Mouse (Mus musculus) C2C12 (cell line): ENCODE measurements at regions not wholly inside any gene's neighbourhood (a gene's known extent, or its start where the extent isn't known, plus 50 kb on each side); places are given as distances from the start of the nearest gene placed in this dataset.

Source experiments
- H3K27me3 ChIP-seq: one replicate; pipeline ENCODE4 v1.6.1; 2011; ENCODE audit not compliant: control insufficient read depth, insufficient read depth, insufficient read length
- H3K36me3 ChIP-seq: one replicate; pipeline ENCODE4 v1.6.1; 2011; ENCODE audit not compliant: control insufficient read depth, insufficient read depth
- H3K4me3 ChIP-seq: one replicate; pipeline ENCODE4 v1.5.1; 2011; ENCODE audit warnings: mild to moderate bottlenecking, control low read depth; ENCODE audit not compliant: poor library complexity, insufficient read depth, severe bottlenecking
- H3K79me2 ChIP-seq: one replicate; pipeline ENCODE4 v1.6.1; 2011; ENCODE audit not compliant: control insufficient read depth, insufficient read depth
- H3K79me3 ChIP-seq: one replicate; pipeline ENCODE4 v1.6.1; 2011; ENCODE audit warnings: low read depth, control low read depth
- H3ac ChIP-seq: one replicate; pipeline ENCODE3; 2011; ENCODE audit warnings: low read depth; ENCODE audit not compliant: control insufficient read depth, insufficient read length
- CEBPB ChIP-seq: IDR thresholded peaks from one replicate; pipeline ENCODE4 v1.6.1; 2011; ENCODE audit warnings: low read depth, mild to moderate bottlenecking, control low read depth, moderate library complexity
- CTCF ChIP-seq: IDR thresholded peaks from one replicate; pipeline ENCODE4 v1.5.1; 2011; ENCODE audit not compliant: control insufficient read depth, insufficient read depth, insufficient read length
- FOSL1 ChIP-seq: IDR thresholded peaks from one replicate; pipeline ENCODE4 v1.8.0; 2011; ENCODE audit warnings: mild to moderate bottlenecking, low read length; ENCODE audit not compliant: poor library complexity, insufficient read depth, severe bottlenecking
- MAX ChIP-seq: IDR thresholded peaks from one replicate; pipeline ENCODE4 v1.6.1; 2011; ENCODE audit warnings: mild to moderate bottlenecking, control low read depth
- MYOD1 ChIP-seq: IDR thresholded peaks from one replicate; pipeline ENCODE4 v1.6.1; 2011; ENCODE audit warnings: low read depth; ENCODE audit not compliant: control insufficient read depth, insufficient read length
- MYOG ChIP-seq: IDR thresholded peaks from one replicate; pipeline ENCODE4 v1.6.1; 2011; ENCODE audit not compliant: control insufficient read depth, insufficient read length; ENCODE audit errors: extremely low read depth
- USF1 ChIP-seq: IDR thresholded peaks from one replicate; pipeline ENCODE4 v1.6.1; 2011; ENCODE audit warnings: low read depth, mild to moderate bottlenecking, control low read depth, moderate library complexity

- Histone ChIP-seq H3ac (no peak overlapping the region), H3K79me3 (no peaks in the 10 kb centered on the region), H3K4me3 (no peak overlapping the region), H3K79me2 (no peaks in the 10 kb centered on the region), H3K27me3 (no peaks in the 10 kb centered on the region), H3K36me3 (no peaks in the 10 kb centered on the region)
- no peak for TF ChIP-seq FOSL1
- no peak for TF ChIP-seq USF1
- TF ChIP-seq CTCF, result no peak
- no peak for TF ChIP-seq MAX
- no peak for TF ChIP-seq MYOD1
- no peak for TF ChIP-seq MYOG
- TF ChIP-seq CEBPB, result no peak
These were observed 176.1 kb upstream of the Ldb2 start for GRCm38 (mm10) chr5:44975456-44976195.

- Histone ChIP-seq H3K4me3 (no peak overlapping the region), H3K27me3 (no peaks in the 10 kb centered on the region), H3ac (no peak overlapping the region), H3K79me3 (no peaks in the 10 kb centered on the region), H3K79me2 (no peaks in the 10 kb centered on the region), H3K36me3 (no peaks in the 10 kb centered on the region)
- no peak for TF ChIP-seq USF1
- TF ChIP-seq MYOG, result no peak
- no peak for TF ChIP-seq CEBPB
- TF ChIP-seq MYOD1, result no peak
- TF ChIP-seq MAX, result no peak
- no peak for TF ChIP-seq FOSL1
- no peak for TF ChIP-seq CTCF
These were observed 143.8 kb upstream of the Ldb2 start for GRCm38 (mm10) chr5:44943023-44943921.

- H3K27me3 ChIP-seq, result no peaks in the 10 kb centered on the region
- TF ChIP-seq MAX (no peak), CEBPB (no peak), FOSL1 (no peak), MYOG (no peak), MYOD1 (no peak), CTCF (no peak), USF1 (no peak)
- H3K79me3 ChIP-seq, result no peaks in the 10 kb centered on the region
- H3K36me3 ChIP-seq, result no peaks in the 10 kb centered on the region
- H3K4me3 ChIP-seq, result no peak overlapping the region
- H3K79me2 ChIP-seq, result no peaks in the 10 kb centered on the region
- H3ac ChIP-seq, result no peak overlapping the region
These were observed 143.1 kb upstream of the Ldb2 start for GRCm38 (mm10) chr5:44942575-44942974.

GRCm38 (mm10) chr5:44925476-44925875 is 126.0 kb upstream of the Ldb2 start:
- no peaks in the 10 kb centered on the region for H3K27me3 ChIP-seq
- no peak overlapping the region for H3K4me3 ChIP-seq
- H3K79me2 ChIP-seq, result no peaks in the 10 kb centered on the region
- no peaks in the 10 kb centered on the region for H3K79me3 ChIP-seq
- H3K36me3 ChIP-seq, result no peaks in the 10 kb centered on the region
- no peak for TF ChIP-seq FOSL1
- TF ChIP-seq CTCF, result no peak
- TF ChIP-seq USF1, result no peak
- no peak overlapping the region for H3ac ChIP-seq

- Histone ChIP-seq H3K4me3 (no peak overlapping the region), H3K36me3 (no peaks in the 10 kb centered on the region), H3K27me3 (no peaks in the 10 kb centered on the region), H3K79me3 (no peaks in the 10 kb centered on the region), H3ac (no peak overlapping the region), H3K79me2 (no peaks in the 10 kb centered on the region)
- no peak for TF ChIP-seq USF1
- TF ChIP-seq CTCF, result no peak
- TF ChIP-seq MYOD1, result no peak
- no peak for TF ChIP-seq CEBPB
- TF ChIP-seq MYOG, result no peak
- TF ChIP-seq MAX, result no peak
- TF ChIP-seq FOSL1, result no peak
These were observed 122.8 kb upstream of the Ldb2 start for GRCm38 (mm10) chr5:44922129-44922775.

- Histone ChIP-seq H3K27me3 (no peaks in the 10 kb centered on the region), H3K79me2 (no peaks in the 10 kb centered on the region)
- TF ChIP-seq USF1, result no peak
These were observed 118.3 kb upstream of the Ldb2 start for GRCm38 (mm10) chr5:44917816-44918213.

More at GRCm38 (mm10) chr5:44917816-44918213, 118.3 kb upstream of the Ldb2 start:
- Histone ChIP-seq H3K36me3 (no peaks in the 10 kb centered on the region), H3K4me3 (no peak overlapping the region), H3ac (no peak overlapping the region), H3K79me3 (no peaks in the 10 kb centered on the region)
